Mouse (Mus musculus): ENCODE data around the gene Dusp7.

DNA sequence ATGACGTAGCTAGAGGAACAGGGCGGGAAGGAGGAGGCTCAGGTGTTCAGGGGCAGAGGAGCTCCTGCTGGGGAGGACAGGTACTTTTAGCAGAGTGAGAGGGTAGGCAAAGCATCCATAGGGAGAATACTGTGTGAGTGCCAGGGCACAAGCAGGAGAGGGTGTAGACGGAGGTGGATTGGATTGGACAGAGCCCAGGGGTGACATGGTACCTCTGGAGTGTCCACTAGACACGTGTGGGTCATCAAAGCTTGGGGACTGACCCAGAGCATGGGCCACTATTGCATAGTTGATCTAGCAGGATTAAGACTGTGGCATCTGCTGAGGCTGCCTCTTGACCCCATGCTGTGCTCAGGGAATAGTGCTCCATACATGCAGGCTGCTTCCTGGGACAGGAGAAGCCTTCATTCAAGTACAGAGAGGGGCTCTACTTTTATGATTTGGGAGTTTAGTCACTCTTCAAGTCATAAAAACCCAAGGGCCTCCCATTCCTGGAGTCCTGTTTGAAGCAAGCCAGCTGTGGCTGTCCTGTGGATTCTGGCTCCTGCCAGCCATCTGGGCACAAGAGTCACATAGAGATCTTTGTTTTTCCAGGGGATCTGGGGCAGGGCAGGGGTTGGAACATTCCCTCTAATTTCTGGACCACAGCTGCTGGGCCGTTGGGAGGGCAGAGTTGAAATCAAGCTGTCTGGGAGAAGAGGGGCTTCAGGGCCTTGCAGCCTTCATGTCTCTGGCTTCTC is 39.5 kb upstream of the Dusp7 start:
- no peak for TF ChIP-seq CTCF (IDR thresholded peaks at IDR 0.05; ENCODE audit: low read depth, low read length)
- no peak for TF ChIP-seq POLR2A (IDR thresholded peaks at IDR 0.05; ENCODE audit: borderline replicate concordance, low read depth, low read length)
